Mouse (Mus musculus) heart, postnatal 25 days (tissue): ENCODE measurements at regions not wholly inside any gene's neighbourhood (a gene's known extent, or its start where the extent isn't known, plus 50 kb on each side); places are given as distances from the start of the nearest gene placed in this dataset.
"Not testable (repeated sequence)": the region's sequence is repeated elsewhere in the genome, so short reads cannot be mapped to it uniquely, and the experiment has no call there.

Experiments
- DNase-seq: peaks from one replicate; pipeline ENCODE4 v3.0.0; 2022; ENCODE audit warnings: low spot score
- intact Hi-C: fragments of 180-260 bp; cut with DNase I; formaldehyde crosslinking; loops from one replicate; pipeline ENCODE4 v1.15.1; 2025

GRCm38 (mm10) chr3:38261326-38262075 is 223.1 kb downstream of the Ankrd50 start:
- intact Hi-C loops: no loop called here
- no peak for DNase-seq

GRCm38 (mm10) chr3:38259223-38259622 is 225.4 kb downstream of the Ankrd50 start:
- not testable (repeated sequence) for DNase-seq
- intact Hi-C loops: loop anchor here (2.0 to 5.0 kb wide), 3 partner anchors 14 to 103 kb away; no protein-coding TSS in a partner anchor

GRCm38 (mm10) chr3:38257843-38258290 is 226.8 kb downstream of the Ankrd50 start:
- DNase-seq: no peak
- intact Hi-C loops: loop anchor here (2.0 to 5.0 kb wide), 4 partner anchors 15 to 225 kb away; no protein-coding TSS in a partner anchor

- intact Hi-C loops: loop anchor here (2.0 to 5.0 kb wide), 3 partner anchors 60 to 226 kb away; no protein-coding TSS in a partner anchor
- no peak for DNase-seq
Observed at GRCm38 (mm10) chr3:38257076-38257842, 227.4 kb downstream of the Ankrd50 start.

GRCm38 (mm10) chr3:38255674-38256073 is 229.0 kb downstream of the Ankrd50 start:
- intact Hi-C loops: loop anchor here (1.0 to 5.0 kb wide), 5 partner anchors 29 to 594 kb away; no protein-coding TSS in a partner anchor
- DNase-seq: peak; percentile 18

- intact Hi-C loops: loop anchor here (1.0 to 5.0 kb wide), 4 partner anchors 28 to 594 kb away; no protein-coding TSS in a partner anchor
- peak; percentile 68 for DNase-seq
Observed at GRCm38 (mm10) chr3:38254896-38255295, 229.7 kb downstream of the Ankrd50 start.

GRCm38 (mm10) chr3:38251592-38251991 is 233.1 kb downstream of the Ankrd50 start:
- intact Hi-C loops: no loop called here
- DNase-seq: no peak

GRCm38 (mm10) chr3:38250552-38250951 is 234.1 kb downstream of the Ankrd50 start:
- intact Hi-C loops: no loop called here

GRCm38 (mm10) chr3:38248941-38249340 is 235.7 kb downstream of the Ankrd50 start:
- DNase-seq: no peak
- intact Hi-C loops: no loop called here

More at GRCm38 (mm10) chr3:38250552-38250951, 234.1 kb downstream of the Ankrd50 start:
- no peak for DNase-seq

GRCm38 (mm10) chr3:38246439-38246838 is 238.2 kb downstream of the Ankrd50 start:
- intact Hi-C loops: no loop called here
- no peak for DNase-seq

- DNase-seq: no peak
- intact Hi-C loops: no loop called here
Observed at GRCm38 (mm10) chr3:38243209-38243608, 241.4 kb downstream of the Ankrd50 start.

GRCm38 (mm10) chr3:38237616-38238015 is 247.0 kb downstream of the Ankrd50 start:
- intact Hi-C loops: no loop called here
- no peak for DNase-seq

- intact Hi-C loops: no loop called here
- DNase-seq: peak; percentile 20
Observed at GRCm38 (mm10) chr3:38235736-38236083, 248.9 kb downstream of the Ankrd50 start.

- no peak for DNase-seq
Observed at GRCm38 (mm10) chr3:38235033-38235735, 249.5 kb downstream of the Ankrd50 start.

GRCm38 (mm10) chr3:38234534-38234933 is 250.1 kb downstream of the Ankrd50 start:
- no peak for DNase-seq
- intact Hi-C loops: no loop called here

More at GRCm38 (mm10) chr3:38235033-38235735, 249.5 kb downstream of the Ankrd50 start:
- intact Hi-C loops: no loop called here

- intact Hi-C loops: no loop called here
Observed at GRCm38 (mm10) chr3:38234006-38234405, 250.6 kb downstream of the Ankrd50 start.

GRCm38 (mm10) chr3:38233091-38233490 is 251.6 kb downstream of the Ankrd50 start:
- intact Hi-C loops: no loop called here

More at GRCm38 (mm10) chr3:38234006-38234405, 250.6 kb downstream of the Ankrd50 start:
- DNase-seq: no peak

GRCm38 (mm10) chr3:38232111-38233076 is 252.2 kb downstream of the Ankrd50 start:
- peak; percentile 75 for DNase-seq
- intact Hi-C loops: no loop called here

More at GRCm38 (mm10) chr3:38233091-38233490, 251.6 kb downstream of the Ankrd50 start:
- DNase-seq: no peak

GRCm38 (mm10) chr3:38231506-38231905 is 253.1 kb downstream of the Ankrd50 start:
- DNase-seq: no peak
- intact Hi-C loops: no loop called here
